Mouse (Mus musculus): Measurements from ENCODE around the gene Setd1b. TPM values are rescaled to one million over a fixed set of nuclear protein-coding genes. Genes with fewer than 3 reads are reported as not detected.

Gene Setd1b
- polyA plus RNA-seq, 1 experiment from 2014 or later, result 7.4 TPM

DNA sequence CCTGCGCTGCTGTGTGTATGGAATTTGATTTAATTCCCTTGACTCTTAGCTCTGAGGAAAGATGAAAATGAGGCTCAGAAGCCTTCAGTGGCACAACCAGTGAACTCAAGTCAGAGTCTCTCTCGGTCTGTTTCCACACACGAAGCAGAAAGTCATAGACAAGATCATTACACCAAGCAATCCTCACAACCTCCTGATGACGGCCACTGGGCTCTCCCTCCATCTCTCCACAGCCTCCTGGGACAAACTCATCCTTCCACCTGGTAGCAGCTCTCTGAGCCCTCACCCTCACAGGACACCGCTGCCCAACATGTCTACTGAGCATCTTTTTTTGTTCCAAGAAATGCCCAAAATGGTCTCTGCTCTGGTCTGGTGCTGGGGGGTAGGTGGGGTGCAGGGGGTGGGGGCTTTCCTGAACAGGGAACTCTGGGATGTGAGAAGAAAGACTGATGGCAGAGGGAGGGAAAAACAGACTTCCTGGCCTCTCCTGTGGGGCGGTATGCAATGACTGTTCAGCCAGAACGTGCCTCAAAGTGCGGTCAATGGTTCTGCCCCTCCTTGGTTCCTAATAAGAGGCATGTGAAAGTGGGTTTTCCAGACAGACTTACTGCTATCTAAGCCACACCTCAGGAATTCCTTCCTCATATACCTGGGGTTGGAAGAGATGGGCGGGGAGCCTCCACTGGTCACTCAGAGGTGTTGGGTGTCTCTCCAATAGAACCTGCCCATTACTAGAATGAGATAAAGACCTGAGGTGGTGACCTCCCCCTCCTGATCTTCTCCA is 11.8 kb upstream of the Setd1b start:
- H3K4me3 ChIP-seq, result no peak overlapping the region
- H3K4me1 ChIP-seq, result peaks cover 42% of the 10 kb centered on the region
- H3K9me3 ChIP-seq (replicated peaks), result no peaks in the 10 kb centered on the region
- H3K36me3 ChIP-seq, result peaks cover 83% of the 10 kb centered on the region
- H3K27me3 ChIP-seq (ENCODE audit: low read depth, poor library complexity, severe bottlenecking), result peaks cover 16% of the 10 kb centered on the region
- no peak overlapping the region for H3K27ac ChIP-seq (replicated peaks)
- WGBS, result 89% methylated on average over 9 of the region's 9 CpGs
- no peak for DNase-seq (ENCODE audit: low spot score)

DNA sequence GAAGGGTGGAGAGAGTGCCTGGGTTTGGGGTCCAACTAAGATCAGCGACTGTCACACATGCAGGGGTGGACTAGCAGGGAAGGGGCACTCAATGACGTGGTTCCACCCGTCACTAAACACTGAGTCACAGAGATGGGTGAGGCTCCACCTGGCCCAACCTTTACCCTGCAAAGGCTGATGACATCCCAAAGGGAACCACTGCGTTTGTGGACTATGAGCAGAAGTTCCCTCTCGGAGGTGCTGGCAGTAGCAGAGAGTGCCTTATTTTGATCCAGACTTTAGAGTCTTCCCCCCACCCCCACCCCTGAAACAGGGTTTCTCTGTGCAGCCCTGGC is 11.2 kb upstream of the Setd1b start:
- DNase-seq (ENCODE audit: low spot score), result no peak
- no peak overlapping the region for H3K4me3 ChIP-seq
- 91% methylated on average over 5 of the region's 5 CpGs for WGBS
- H3K36me3 ChIP-seq, result peaks cover 83% of the 10 kb centered on the region
- no peak overlapping the region for H3K27ac ChIP-seq (replicated peaks)
- peaks cover 16% of the 10 kb centered on the region for H3K27me3 ChIP-seq (ENCODE audit: low read depth, poor library complexity, severe bottlenecking)
- no peaks in the 10 kb centered on the region for H3K9me3 ChIP-seq (replicated peaks)
- peaks cover 47% of the 10 kb centered on the region for H3K4me1 ChIP-seq

DNA sequence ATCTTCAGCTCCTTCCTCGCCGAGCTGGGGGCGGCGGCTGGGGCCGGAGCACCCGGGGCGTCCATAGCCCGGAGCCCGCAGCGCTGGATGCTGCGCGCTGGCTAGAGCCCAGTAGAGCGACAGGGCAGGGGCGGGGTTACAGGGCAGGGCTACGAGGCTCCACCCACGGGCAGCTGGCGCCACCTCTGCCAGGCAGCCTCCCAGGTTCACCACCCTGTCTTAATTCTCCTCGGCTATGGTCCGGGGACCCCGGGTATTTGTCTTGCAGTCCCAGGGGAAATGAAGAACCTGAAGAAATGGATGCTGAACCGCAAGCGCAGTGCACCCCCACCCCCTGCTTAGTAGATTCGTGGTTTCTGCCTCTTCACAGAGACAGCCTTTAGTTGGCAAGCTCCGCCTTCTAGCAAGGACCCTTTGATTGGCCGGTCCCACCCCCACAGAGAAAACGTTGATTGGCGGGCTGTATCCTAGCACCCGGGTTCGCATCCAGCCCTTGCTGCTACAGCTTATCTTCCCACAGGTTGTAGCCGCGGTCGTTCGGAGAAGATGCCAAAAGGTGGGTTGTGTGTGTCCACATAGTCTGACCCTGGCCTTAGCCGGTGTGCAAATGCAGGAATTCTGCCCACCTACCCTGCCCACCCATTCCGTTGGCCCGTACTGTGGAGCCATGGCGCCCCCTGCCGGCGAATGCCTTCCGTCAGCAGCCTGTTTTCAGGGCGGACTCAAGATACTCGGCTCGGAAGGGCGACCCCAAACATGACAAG is 9.5 kb upstream of the Setd1b start, which contains the start of gene Rhof:
TSS of gene Rhof (minus strand) at position 385 of the 764 bp plus-strand sequence.
- Histone ChIP-seq H3K27ac (replicated peaks) (peak within 1 kb of the TSS; percentile 52), H3K9me3 (replicated peaks) (no peaks in the 10 kb centered on the region), H3K4me1 (peaks cover 64% of the 10 kb centered on the region), H3K27me3 (ENCODE audit: low read depth, poor library complexity, severe bottlenecking) (peaks cover 16% of the 10 kb centered on the region), H3K4me3 (peak within 1 kb of the TSS; percentile 99), H3K36me3 (peaks cover 82% of the 10 kb centered on the region)
- WGBS, result 2% methylated on average over 44 of the region's 44 CpGs
- DNase-seq (ENCODE audit: low spot score), result peak; percentile 79

DNA sequence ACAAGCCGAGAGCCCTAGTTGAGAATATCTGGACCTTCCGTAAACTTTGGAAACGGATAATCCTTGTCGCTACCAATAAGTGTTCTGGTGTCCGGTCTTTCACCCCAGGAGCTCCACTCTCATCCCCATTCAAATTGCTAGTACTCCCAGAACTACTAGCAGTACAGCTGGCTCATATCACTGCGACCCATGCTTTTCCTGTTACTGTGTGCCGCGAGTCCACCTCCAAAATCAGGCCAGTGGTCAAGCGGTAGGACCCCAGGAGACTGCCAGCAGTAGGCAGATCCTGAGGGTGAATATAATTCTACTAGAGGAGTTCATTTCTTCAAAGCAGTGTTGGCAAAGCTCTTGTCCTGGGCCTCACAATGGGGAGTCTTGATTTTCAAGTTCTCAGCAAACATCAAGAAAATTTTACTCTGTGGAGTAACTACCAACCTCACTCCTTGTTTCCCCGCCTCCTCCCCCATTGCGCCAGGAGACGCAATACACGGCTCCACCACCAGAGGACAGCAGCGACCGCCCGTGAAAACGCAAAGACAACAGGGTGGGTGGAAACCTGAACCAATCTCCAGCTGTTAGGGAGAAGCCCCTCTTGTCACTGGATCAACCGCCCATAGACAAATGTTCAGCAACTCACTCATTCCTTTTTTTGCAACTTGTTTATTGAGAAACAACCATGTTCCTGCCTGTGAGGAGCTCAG is 8.8 kb upstream of the Setd1b start:
- Histone ChIP-seq H3K27ac (replicated peaks) (0 out of 2 replicates have a peak overlapping the region, but pooled peaks have one; percentile 47), H3K4me1 (peaks cover 72% of the 10 kb centered on the region), H3K36me3 (peaks cover 78% of the 10 kb centered on the region), H3K4me3 (peak overlapping the region; percentile 99), H3K9me3 (replicated peaks) (no peaks in the 10 kb centered on the region), H3K27me3 (ENCODE audit: low read depth, poor library complexity, severe bottlenecking) (peaks cover 16% of the 10 kb centered on the region)
- 19% methylated on average over 18 of the region's 18 CpGs for WGBS
- peak; percentile 89 for DNase-seq (ENCODE audit: low spot score)

DNA sequence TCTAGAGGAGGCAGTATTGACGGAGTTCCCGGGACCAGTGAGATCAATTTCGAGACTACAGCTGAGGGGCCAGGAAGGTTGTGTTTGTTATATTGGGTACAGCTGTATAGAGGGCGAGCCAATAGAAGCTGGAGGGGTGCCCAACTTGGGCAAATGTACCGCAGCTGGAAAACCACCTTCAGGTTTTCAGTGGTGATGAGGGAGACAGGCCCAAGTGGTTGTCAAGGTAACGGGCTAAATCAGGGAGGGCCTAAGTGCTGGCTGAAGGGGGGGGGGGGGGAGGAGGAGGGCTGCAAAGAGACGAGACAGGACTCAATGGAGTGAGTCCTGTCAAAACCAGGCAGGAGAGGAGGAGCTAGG is 8.2 kb upstream of the Setd1b start:
- 24% methylated on average over 7 of the region's 7 CpGs for WGBS
- DNase-seq (ENCODE audit: low spot score), result no peak
- H3K4me1 ChIP-seq, result peaks cover 73% of the 10 kb centered on the region
- H3K27ac ChIP-seq (replicated peaks), result peak overlapping the region; percentile 24; the same call in 1 of the 2 replicates
- H3K9me3 ChIP-seq (replicated peaks), result no peaks in the 10 kb centered on the region
- peaks cover 16% of the 10 kb centered on the region for H3K27me3 ChIP-seq (ENCODE audit: low read depth, poor library complexity, severe bottlenecking)
- H3K4me3 ChIP-seq, result peak overlapping the region; percentile 99
- H3K36me3 ChIP-seq, result peaks cover 72% of the 10 kb centered on the region

DNA sequence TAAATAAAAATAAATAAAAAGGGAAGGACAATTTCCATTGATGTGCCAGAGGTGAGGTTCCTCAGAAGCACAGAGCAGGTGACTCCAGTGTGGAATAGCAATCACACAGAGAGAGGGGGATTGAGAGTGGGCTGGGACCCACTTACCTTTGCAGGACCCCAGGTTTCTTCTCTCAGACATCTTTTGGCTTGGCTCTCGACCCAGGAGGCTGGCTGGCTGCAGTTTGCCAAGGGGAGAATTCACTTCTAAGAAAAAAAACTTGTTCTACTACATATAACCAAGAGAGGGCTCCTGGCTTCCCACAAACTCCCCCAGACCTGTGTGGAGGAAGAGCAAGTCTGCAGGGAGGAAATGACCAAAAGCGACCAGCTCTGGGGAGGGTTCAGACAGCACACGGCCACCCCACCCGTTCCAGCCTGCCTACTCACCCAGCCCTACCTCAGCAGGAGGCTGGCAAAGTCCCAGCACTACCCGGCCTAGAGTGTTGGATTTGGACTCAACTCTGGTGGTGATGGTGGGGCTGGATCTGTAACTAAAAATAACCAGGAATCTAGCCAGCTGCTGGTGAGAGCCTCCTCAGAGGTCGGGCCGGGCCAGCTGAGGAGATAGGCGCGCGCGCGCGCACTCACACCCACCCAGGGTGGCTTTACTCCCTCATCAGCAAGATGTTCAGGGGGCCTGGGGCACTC is 7.7 kb upstream of the Setd1b start:
- H3K9me3 ChIP-seq (replicated peaks), result no peaks in the 10 kb centered on the region
- peaks cover 75% of the 10 kb centered on the region for H3K4me1 ChIP-seq
- peak; percentile 22 for DNase-seq (ENCODE audit: low spot score)
- H3K36me3 ChIP-seq, result peaks cover 67% of the 10 kb centered on the region
- WGBS, result 34% methylated on average over 13 of the region's 13 CpGs
- H3K27me3 ChIP-seq (ENCODE audit: low read depth, poor library complexity, severe bottlenecking), result peaks cover 16% of the 10 kb centered on the region
- H3K27ac ChIP-seq (replicated peaks), result peak overlapping the region; percentile 100; the same call in 1 of the 2 replicates
- H3K4me3 ChIP-seq, result peak overlapping the region; percentile 99

DNA sequence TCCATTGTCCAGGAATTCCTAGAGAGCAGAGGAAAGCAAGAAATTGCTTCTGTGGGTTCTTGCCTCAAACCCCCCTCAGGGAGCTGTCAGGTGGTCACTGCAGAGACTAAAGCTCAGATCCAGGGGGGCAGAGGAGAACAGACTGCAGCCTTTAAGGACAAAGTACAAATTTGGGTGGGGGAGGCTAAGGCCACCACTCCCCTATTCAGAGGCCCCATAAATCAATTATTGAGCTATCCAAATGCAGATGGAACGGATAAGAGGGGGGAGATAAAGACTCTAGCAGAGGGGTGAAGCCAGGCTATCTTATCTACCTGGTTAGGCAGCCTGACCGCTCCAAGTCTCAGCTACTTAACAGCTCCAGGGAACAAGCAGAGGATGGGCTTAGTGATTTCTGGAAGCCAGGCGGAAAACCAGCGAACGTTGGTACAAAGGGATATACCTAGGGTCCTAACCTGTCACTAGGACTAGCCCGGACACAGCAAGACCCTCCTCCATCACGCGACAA is 7.1 kb upstream of the Setd1b start:
- Histone ChIP-seq H3K4me3 (peak overlapping the region; percentile 99), H3K4me1 (peaks cover 76% of the 10 kb centered on the region), H3K36me3 (peaks cover 61% of the 10 kb centered on the region), H3K27me3 (ENCODE audit: low read depth, poor library complexity, severe bottlenecking) (peaks cover 16% of the 10 kb centered on the region), H3K27ac (replicated peaks) (peak overlapping the region; percentile 100), H3K9me3 (replicated peaks) (no peaks in the 10 kb centered on the region)
- WGBS, result 27% methylated on average over 8 of the region's 8 CpGs
- no peak for DNase-seq (ENCODE audit: low spot score)

DNA sequence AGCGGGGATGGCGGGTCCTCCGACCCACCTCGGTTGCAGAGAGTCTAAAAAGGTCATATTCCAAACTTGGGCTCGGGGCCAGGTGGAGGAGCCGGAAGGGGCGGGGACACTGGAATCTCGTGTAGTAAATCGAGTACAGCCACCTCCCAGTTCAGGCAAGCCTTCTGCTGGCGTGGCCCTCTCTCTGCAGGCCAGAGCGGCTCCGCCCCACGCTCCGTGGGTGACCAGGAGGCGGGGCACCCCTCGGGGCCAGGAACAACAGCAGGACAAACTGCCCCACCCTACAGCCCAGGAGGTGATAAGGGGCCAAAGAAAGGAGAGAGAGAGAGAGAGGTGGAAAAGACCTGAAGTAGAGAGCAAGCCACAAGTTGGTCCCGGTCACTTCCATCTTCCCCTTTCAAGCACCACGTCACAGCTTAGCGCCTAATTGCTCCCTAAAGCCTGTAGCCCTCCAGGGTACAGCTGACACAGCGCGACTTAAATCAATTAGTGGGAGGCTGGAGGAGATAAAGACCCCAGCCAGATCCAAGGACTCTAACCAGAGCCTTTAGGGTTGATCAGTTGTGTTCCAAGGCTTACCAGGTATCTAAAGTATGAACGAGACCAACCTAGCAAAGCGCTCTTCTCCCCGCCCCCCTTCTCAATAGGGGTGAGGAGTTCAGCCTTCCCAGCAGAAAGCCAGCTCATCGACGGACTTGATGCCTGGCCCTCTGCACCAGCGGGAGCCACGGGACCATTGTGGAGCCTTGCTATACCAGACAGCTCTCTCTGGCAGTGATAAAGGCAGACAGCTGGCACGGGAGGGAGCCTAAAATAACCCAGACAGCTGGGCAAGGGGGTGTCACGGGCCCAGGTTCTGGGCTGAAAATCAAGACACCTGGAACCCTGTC is 6.3 kb upstream of the Setd1b start:
- no peaks in the 10 kb centered on the region for H3K9me3 ChIP-seq (replicated peaks)
- peaks cover 53% of the 10 kb centered on the region for H3K36me3 ChIP-seq
- peak overlapping the region; percentile 99 for H3K4me3 ChIP-seq
- peaks cover 15% of the 10 kb centered on the region for H3K27me3 ChIP-seq (ENCODE audit: low read depth, poor library complexity, severe bottlenecking)
- peak; percentile 53 for DNase-seq (ENCODE audit: low spot score)
- WGBS, result 4% methylated on average over 30 of the region's 30 CpGs
- peaks cover 76% of the 10 kb centered on the region for H3K4me1 ChIP-seq
- H3K27ac ChIP-seq (replicated peaks), result peak overlapping the region; percentile 100

DNA sequence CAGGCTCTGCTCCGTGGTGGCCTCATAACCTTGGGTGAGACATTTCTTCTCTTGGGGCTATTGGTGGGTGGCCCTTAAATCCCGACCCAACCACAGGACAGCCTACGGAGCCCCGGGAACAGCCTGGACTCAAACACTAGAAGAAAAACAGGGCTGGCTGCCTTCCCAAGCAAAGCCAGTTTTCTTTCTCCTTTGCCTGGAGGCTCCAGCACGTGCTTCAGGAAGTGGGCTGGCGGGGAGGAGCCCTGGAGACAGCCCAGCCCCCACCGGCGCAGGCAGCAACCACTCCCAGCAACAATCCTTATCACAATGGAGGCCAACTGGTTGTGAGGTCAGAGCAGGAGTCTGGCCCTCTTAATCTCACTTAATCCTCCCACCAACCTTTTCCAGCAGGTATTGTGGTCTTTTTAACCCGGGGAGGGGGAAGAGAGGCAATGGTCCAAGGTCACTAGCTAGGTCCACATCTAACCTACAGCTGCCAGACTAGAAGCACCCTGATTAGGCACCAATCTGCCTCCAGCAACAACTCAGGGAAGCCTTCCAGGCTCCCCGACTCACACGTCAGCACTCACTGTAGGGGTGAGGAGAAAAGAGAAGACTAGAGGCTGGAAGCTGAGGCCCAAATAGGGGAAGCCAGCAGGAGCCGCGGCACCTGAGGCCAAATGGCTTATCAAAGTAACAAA is 5.5 kb upstream of the Setd1b start:
- Histone ChIP-seq H3K36me3 (peaks cover 45% of the 10 kb centered on the region), H3K9me3 (replicated peaks) (no peaks in the 10 kb centered on the region), H3K4me3 (peak overlapping the region; percentile 99), H3K27me3 (ENCODE audit: low read depth, poor library complexity, severe bottlenecking) (peaks cover 7% of the 10 kb centered on the region), H3K4me1 (peaks cover 76% of the 10 kb centered on the region), H3K27ac (replicated peaks) (peak overlapping the region; percentile 100)
- WGBS, result under 1% methylated on average over 13 of the region's 13 CpGs
- DNase-seq (ENCODE audit: low spot score), result peak; percentile 80

DNA sequence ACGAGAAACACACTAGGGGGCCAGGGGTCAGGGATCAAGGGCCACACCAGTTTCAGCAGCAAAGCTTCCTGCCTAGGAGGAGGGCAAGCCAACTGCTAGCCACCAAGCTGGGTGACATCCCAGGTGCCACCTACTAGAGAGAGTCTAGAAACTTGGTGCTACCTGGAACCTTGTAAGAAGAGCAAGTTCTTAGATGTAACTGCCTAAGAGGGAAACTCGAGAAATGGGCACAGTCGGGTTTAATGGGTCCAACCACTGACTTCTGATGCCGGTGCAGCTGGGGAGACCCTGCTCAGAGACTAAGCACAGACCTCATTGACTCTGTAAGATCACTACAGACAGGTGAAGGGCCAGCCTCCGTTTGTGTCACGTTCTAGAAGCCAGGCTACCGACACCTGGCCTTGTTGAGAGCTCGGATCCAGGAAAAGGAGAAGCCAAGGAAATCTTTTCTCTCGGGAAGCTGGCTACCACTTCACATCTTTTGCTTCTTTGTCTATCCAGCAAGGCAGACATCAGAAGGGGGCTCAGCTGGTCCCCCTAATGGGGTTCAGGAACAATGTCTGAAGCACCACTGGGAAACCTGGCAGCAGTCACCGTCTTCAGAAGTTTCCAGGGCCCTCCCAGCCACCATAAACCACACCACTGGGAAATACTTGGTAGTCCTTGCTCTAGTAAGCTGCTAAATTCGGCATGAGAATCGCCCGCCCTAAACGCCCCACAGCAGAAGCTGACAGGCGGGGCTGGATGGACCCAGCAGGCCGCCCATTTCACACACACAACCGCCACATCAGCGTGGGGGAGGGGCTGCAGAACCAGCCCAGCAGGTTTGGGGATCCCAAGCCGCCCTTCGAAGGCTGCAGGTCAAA is 4.7 kb upstream of the Setd1b start:
- H3K27me3 ChIP-seq (ENCODE audit: low read depth, poor library complexity, severe bottlenecking), result no peaks in the 10 kb centered on the region
- peak overlapping the region; percentile 99 for H3K4me3 ChIP-seq
- WGBS, result 1% methylated on average over 20 of the region's 20 CpGs
- peaks cover 75% of the 10 kb centered on the region for H3K4me1 ChIP-seq
- DNase-seq (ENCODE audit: low spot score), result peak; percentile 81
- peaks cover 40% of the 10 kb centered on the region for H3K36me3 ChIP-seq
- H3K27ac ChIP-seq (replicated peaks), result peak overlapping the region; percentile 100
- H3K9me3 ChIP-seq (replicated peaks), result no peaks in the 10 kb centered on the region
